Mouse (Mus musculus) cerebellum, adult 8-10 months (tissue): ENCODE measurements around the gene Acot11.
"Not testable (repeated sequence)": the region's sequence is repeated elsewhere in the genome, so short reads cannot be mapped to it uniquely, and the experiment has no call there.

Source experiments
- DNase-seq: peaks from one replicate; pipeline ENCODE4 v3.0.0; 2022

Acot11 gene

GRCm38 (mm10) chr4:106807287-106807686 is 2.5 kb upstream of the Acot11 start:
- DNase-seq: no peak

- no peak for DNase-seq
These were observed 1.1 kb upstream of the Acot11 start for GRCm38 (mm10) chr4:106805890-106806289.

GRCm38 (mm10) chr4:106804201-106804909 is 443 bp downstream of the Acot11 start:
- no peak for DNase-seq

- no peak for DNase-seq
These were observed 1.0 kb downstream of the Acot11 start for GRCm38 (mm10) chr4:106803781-106804180.

GRCm38 (mm10) chr4:106799772-106800336 is 4.9 kb downstream of the Acot11 start:
- peak; percentile 59 for DNase-seq

- no peak for DNase-seq
These were observed 5.8 kb downstream of the Acot11 start for GRCm38 (mm10) chr4:106798908-106799546.

GRCm38 (mm10) chr4:106795289-106795688 is 9.5 kb downstream of the Acot11 start:
- DNase-seq: no peak

GRCm38 (mm10) chr4:106794247-106794646 is 10.6 kb downstream of the Acot11 start:
- DNase-seq: no peak

GRCm38 (mm10) chr4:106793826-106794225 is 11.0 kb downstream of the Acot11 start:
- not testable (repeated sequence) for DNase-seq

GRCm38 (mm10) chr4:106792276-106792675 is 12.5 kb downstream of the Acot11 start:
- no peak for DNase-seq

- DNase-seq: no peak
These were observed 13.9 kb downstream of the Acot11 start for GRCm38 (mm10) chr4:106790938-106791337.

GRCm38 (mm10) chr4:106790218-106790617 is 14.6 kb downstream of the Acot11 start:
- not testable (repeated sequence) for DNase-seq

GRCm38 (mm10) chr4:106789705-106790104 is 15.1 kb downstream of the Acot11 start:
- DNase-seq: no peak

GRCm38 (mm10) chr4:106788627-106789026 is 16.2 kb downstream of the Acot11 start:
- DNase-seq: no peak

- DNase-seq: no peak
These were observed 17.0 kb downstream of the Acot11 start for GRCm38 (mm10) chr4:106787830-106788229.

- DNase-seq: no peak
These were observed 18.9 kb downstream of the Acot11 start for GRCm38 (mm10) chr4:106785753-106786540.

GRCm38 (mm10) chr4:106785345-106785744 is 19.5 kb downstream of the Acot11 start:
- DNase-seq: no peak

GRCm38 (mm10) chr4:106784806-106785205 is 20.0 kb downstream of the Acot11 start:
- no peak for DNase-seq

GRCm38 (mm10) chr4:106783137-106783536 is 21.7 kb downstream of the Acot11 start:
- DNase-seq: no peak

GRCm38 (mm10) chr4:106780045-106780444 is 24.8 kb downstream of the Acot11 start:
- DNase-seq: no peak

GRCm38 (mm10) chr4:106778116-106778788 is 26.5 kb downstream of the Acot11 start:
- DNase-seq: peak; percentile 84

- DNase-seq: no peak
These were observed 27.8 kb downstream of the Acot11 start for GRCm38 (mm10) chr4:106776998-106777397.

GRCm38 (mm10) chr4:106775767-106776166 is 29.0 kb downstream of the Acot11 start:
- not testable (repeated sequence) for DNase-seq
